ENCODE assay signal across 26 mouse cellular contexts in genomic region chr6:31531880-31532279, GRCm38 (mm10). TPM values are rescaled to one million over a fixed set of nuclear protein-coding genes. Genes with fewer than 3 reads are reported as not detected.
DNase-seq lines count a peak whose midpoint lies in the region; ATAC-seq and TF ChIP-seq lines count a peak whose summit lies in the region.
"Had no signal": no experiment of that assay in that cellular context is flagged by ENCODE, and none has a peak within 500 bp of the region (broad histone marks: within the 10 kb centered on the region; RNA-seq: fewer than 3 reads in every experiment).

No protein-coding gene starts in this region.

- in situ Hi-C loops in CH12.LX (cut with MboI; ENCODE audit: low pct_ligation_motif_present, low pct_unique_long_range_greater_than_20kb, low sequenced_read_pairs): loop anchor here (5.0 kb wide), 1 partner anchor 110 kb away; no protein-coding TSS in a partner anchor

- no peaks in the 10 kb centered on the region for H3K79me2 ChIP-seq in CH12.LX (replicated peaks; ENCODE audit: control insufficient read depth, extremely low read depth, insufficient read depth, poor library complexity, severe bottlenecking)

- no peak overlapping the region for H3K4me3 ChIP-seq in intestine, embryonic 16.5 days (ENCODE audit: low read length)
- no peak overlapping the region for H3K4me3 ChIP-seq in intestine, embryonic 15.5 days (replicated peaks)
- H3K4me3 ChIP-seq in CH12.LX (replicated peaks in 1 of 3; ENCODE audit: low read depth in 2 of 3, low read length in 2 of 3, poor library complexity in 1 of 3): no peak overlapping the region
- H3K4me3 ChIP-seq: erythroblast, embryonic 14.5 days; hindbrain, embryonic 12.5 days; limb, embryonic 10.5 days; limb, embryonic 15.5 days; liver, embryonic 13.5 days; myocyte; neural tube, embryonic 13.5 days had no signal

- 0 out of 2 replicates have a peak, but pooled peaks cover 4% of the 10 kb centered on the region for H3K4me1 ChIP-seq in intestine, embryonic 16.5 days (ENCODE audit: control insufficient read depth, insufficient read depth, low read length)
- no peaks in the 10 kb centered on the region for H3K4me1 ChIP-seq in intestine, embryonic 15.5 days (replicated peaks)
- H3K4me1 ChIP-seq in CH12.LX (ENCODE audit: control insufficient read depth in 1 of 2, insufficient read depth in 2 of 2): peaks cover 1 to 5% of the 10 kb centered on the region in 2 experiments; a peak in 1 of 4 replicates
- H3K4me1 ChIP-seq: hindbrain, embryonic 12.5 days; limb, embryonic 10.5 days; limb, embryonic 15.5 days; neural tube, embryonic 13.5 days had no signal

- TF ChIP-seq RAD21 in CH12.LX (IDR thresholded peaks at IDR 0.05; ENCODE audit: low read depth, low read length): no peak

- no peaks in the 10 kb centered on the region for H3K9me3 ChIP-seq in intestine, embryonic 16.5 days (ENCODE audit: control insufficient read depth, low read length)
- H3K9me3 ChIP-seq in intestine, embryonic 15.5 days: no peaks in the 10 kb centered on the region
- no peaks in the 10 kb centered on the region for H3K9me3 ChIP-seq in CH12.LX (replicated peaks; ENCODE audit: low read length)
- H3K9me3 ChIP-seq: hindbrain, embryonic 12.5 days; limb, embryonic 10.5 days; limb, embryonic 15.5 days; liver, embryonic 13.5 days; neural tube, embryonic 13.5 days had no signal

- 75% methylated on average over 3 of the region's 3 CpGs for WGBS in intestine, embryonic 16.5 days
- 77% methylated on average over 3 of the region's 3 CpGs for WGBS in intestine, embryonic 15.5 days

- no peak overlapping the region for H3K4me2 ChIP-seq in intestine, embryonic 16.5 days (ENCODE audit: low read depth, low read length)
- H3K4me2 ChIP-seq in intestine, embryonic 15.5 days (replicated peaks): no peak overlapping the region
- no peak overlapping the region for H3K4me2 ChIP-seq in CH12.LX (ENCODE audit: insufficient read depth, low read depth, poor library complexity, severe bottlenecking)
- H3K4me2 ChIP-seq: hindbrain, embryonic 12.5 days; limb, embryonic 15.5 days; liver, embryonic 13.5 days; midbrain, embryonic 11.5 days; neural tube, embryonic 13.5 days had no signal

- no peak for TF ChIP-seq POLR2A in CH12.LX (IDR thresholded peaks at IDR 0.05; ENCODE audit: low read depth, low read length)

- H3K9ac ChIP-seq in intestine, embryonic 16.5 days (ENCODE audit: low read depth, low read length): no peak overlapping the region
- no peak overlapping the region for H3K9ac ChIP-seq in intestine, embryonic 15.5 days
- H3K9ac ChIP-seq in CH12.LX (ENCODE audit: insufficient read depth, low read depth): no peak overlapping the region
- H3K9ac ChIP-seq: hindbrain, embryonic 12.5 days; limb, embryonic 15.5 days; liver, embryonic 13.5 days; neural tube, embryonic 13.5 days had no signal

- no peak overlapping the region for H3K27ac ChIP-seq in intestine, embryonic 16.5 days (ENCODE audit: low read length)
- H3K27ac ChIP-seq in intestine, embryonic 15.5 days: no peak overlapping the region
- no peak overlapping the region for H3K27ac ChIP-seq in CH12.LX (ENCODE audit: insufficient read depth, low read depth)
- H3K27ac ChIP-seq: hindbrain, embryonic 12.5 days; hindbrain, postnatal 0 days; limb, embryonic 10.5 days; limb, embryonic 15.5 days; liver, embryonic 13.5 days; neural tube, embryonic 13.5 days had no signal

- H3K27me3 ChIP-seq in intestine, embryonic 16.5 days (replicated peaks; ENCODE audit: control insufficient read depth, insufficient read depth, low read length): no peaks in the 10 kb centered on the region
- no peaks in the 10 kb centered on the region for H3K27me3 ChIP-seq in intestine, embryonic 15.5 days (replicated peaks)
- no peaks in the 10 kb centered on the region for H3K27me3 ChIP-seq in CH12.LX (replicated peaks)
- H3K27me3 ChIP-seq: hindbrain, embryonic 12.5 days; limb, embryonic 15.5 days; liver, embryonic 13.5 days; neural tube, embryonic 13.5 days had no signal

- dilution Hi-C loops in CH12.LX (cut with MboI; ENCODE audit: extremely low pct_ligation_motif_present, extremely low pct_unique_long_range_greater_than_20kb, low sequenced_read_pairs): no loop called here

- no peak for TF ChIP-seq CTCF in CH12.LX (conservative IDR thresholded peaks at IDR 0.05 in 1 of 2, IDR thresholded peaks at IDR 0.05 in 1 of 2; ENCODE audit: low read depth in 2 of 2, low read length in 2 of 2)

- DNase-seq in 3T3-L1 (ENCODE audit: low read depth, low spot score) (peak; percentile 56), CH12.LX (ENCODE audit: extremely low read depth) (peak; percentile 30), ZHBTc4 (ENCODE audit: low read depth, low spot score) (peak; percentile 17)
- no peak for DNase-seq in right cerebral cortex, postnatal 4 days
- DNase-seq in neural tube, embryonic 10.5 days (ENCODE audit: extremely low spot score, low spot score): no peak
- DNase-seq: adrenal gland, postnatal 25 days; cerebellum, adult 18-20 months; cerebellum, postnatal 10 days; heart, postnatal 36 days; kidney, adult 11 months; liver, embryonic 13.5 days; lung, adult 18-20 months; lung, postnatal 10 days; thymus, postnatal 4 days had no signal

- no peak for TF ChIP-seq EP300 in CH12.LX (IDR thresholded peaks at IDR 0.05; ENCODE audit: low read length)

- no peaks in the 10 kb centered on the region; the same call in 1 of the 2 replicates for H3K36me3 ChIP-seq in intestine, embryonic 16.5 days (ENCODE audit: control insufficient read depth, insufficient read depth, low read length)
- H3K36me3 ChIP-seq in intestine, embryonic 15.5 days: no peaks in the 10 kb centered on the region
- no peaks in the 10 kb centered on the region for H3K36me3 ChIP-seq in CH12.LX (replicated peaks in 1 of 2; ENCODE audit: control insufficient read depth in 1 of 2, insufficient read depth in 1 of 2, low read length in 1 of 2)
- H3K36me3 ChIP-seq: hindbrain, embryonic 12.5 days; limb, embryonic 10.5 days; limb, embryonic 15.5 days had no signal

- peak; percentile 13; the same call in 1 of the 2 replicates for ATAC-seq in intestine, embryonic 16.5 days
- ATAC-seq in intestine, embryonic 15.5 days: no peak
- ATAC-seq: forebrain, embryonic 16.5 days; hindbrain, postnatal 0 days had no signal

TF ChIP-seq in CH12.LX, 34 proteins besides CTCF, POLR2A, EP300 and RAD21:
- TF ChIP-seq POLR2AphosphoS2 (IDR thresholded peaks at IDR 0.05; ENCODE audit: low read depth, low read length) (no peak), MAFK (IDR thresholded peaks at IDR 0.05; ENCODE audit: insufficient replicate concordance, low read length) (peak; percentile 28; the same call in 1 of the 2 replicates)

RNA-seq across cellular contexts. Expression of gene Podxl, which starts 31.9 kb away (rescaled TPM):
- polyA plus RNA-seq in intestine, embryonic 16.5 days (2015; fragmentation: Nextera tagmentation; extraction: Ambion mirVana): 36.2 and 47.4 TPM in 2 replicates
- polyA plus RNA-seq in intestine, embryonic 15.5 days (2015; fragmentation: Nextera tagmentation; extraction: Ambion mirVana): 45.0 and 45.3 TPM in 2 replicates
- total RNA-seq in CH12.LX (2012; rRNA removed): 0.04 TPM in 1 of 2 replicates, not detected in the other
- total RNA-seq in CH12.LX (2014; rRNA removed): not detected in 2 replicates
- polyA plus RNA-seq in CH12.LX (2012; ENCODE audit: insufficient read length, low read depth): not detected in 2 replicates
- total RNA-seq: megakaryocyte, adult 5-6 weeks had no signal

Comparison
In these comparisons a context has a peak if more than half of its experiments do, and no peak if none do; other contexts are left out.
1. DNase-seq: peak in 3T3-L1 (single experiment), CH12.LX (single experiment) and ZHBTc4 (single experiment); none in right cerebral cortex, postnatal 4 days (single experiment) and neural tube, embryonic 10.5 days (single experiment).
2. RNA of gene Podxl, which starts 31.9 kb away (polyA plus RNA-seq): 45.0 to 45.3 TPM in intestine, embryonic 15.5 days and 36.2 to 47.4 TPM in intestine, embryonic 16.5 days; not detected in CH12.LX; every median in the first group is over 10 times any median in the second.